Mouse (Mus musculus) myocyte (in vitro differentiated cells): ENCODE measurements around the gene Olfr716. TPM values are rescaled to one million over a fixed set of nuclear protein-coding genes. Genes with fewer than 3 reads are reported as not detected.
"Not testable (repeated sequence)": the region's sequence is repeated elsewhere in the genome, so short reads cannot be mapped to it uniquely, and the experiment has no call there.

Source experiments
- H3K27me3 ChIP-seq: one replicate; pipeline ENCODE4 v1.6.1; 2011; ENCODE audit not compliant: control insufficient read depth, insufficient read depth, insufficient read length
- H3K36me3 ChIP-seq: one replicate; pipeline ENCODE4 v1.6.1; 2011; ENCODE audit not compliant: control insufficient read depth, insufficient read depth
- H3K4me2 ChIP-seq: one replicate; pipeline ENCODE4 v1.6.1; 2011; ENCODE audit warnings: low read depth, control low read depth
- H3K4me3 ChIP-seq: one replicate; pipeline ENCODE4 v1.5.1; 2011; ENCODE audit warnings: mild to moderate bottlenecking, control low read depth, moderate library complexity
- H3K79me2 ChIP-seq: one replicate; pipeline ENCODE4 v1.6.1; 2011; ENCODE audit not compliant: control insufficient read depth, insufficient read depth
- H3ac ChIP-seq: one replicate; pipeline ENCODE4 v1.6.1; 2011; ENCODE audit not compliant: control insufficient read depth, insufficient read length
- CEBPB ChIP-seq: IDR thresholded peaks from 2 replicates; pipeline ENCODE4 v1.6.1; 2011; ENCODE audit warnings: mild to moderate bottlenecking, moderate library complexity; ENCODE audit not compliant: poor library complexity, insufficient read depth, severe bottlenecking
- E2F4 ChIP-seq: IDR thresholded peaks from one replicate; pipeline ENCODE4 v1.6.1; 2011; ENCODE audit warnings: mild to moderate bottlenecking, control low read depth, moderate library complexity; ENCODE audit not compliant: insufficient read depth
- MAX ChIP-seq: IDR thresholded peaks from one replicate; pipeline ENCODE4 v1.6.1; 2011; ENCODE audit warnings: low read depth, mild to moderate bottlenecking, control low read depth
- MYOD1 ChIP-seq, 3 experiments: IDR thresholded peaks; one replicate each; pipeline ENCODE4 v1.6.1; 2011; ENCODE audit warnings: control low read depth in 2 of 3, low read depth in 2 of 3, mild to moderate bottlenecking in 2 of 3, moderate library complexity in 1 of 3; ENCODE audit not compliant: insufficient read length in 2 of 3, control insufficient read depth in 1 of 3
- MYOG ChIP-seq, 3 experiments: IDR thresholded peaks; one replicate each; pipeline ENCODE4 v1.6.1; 2011; ENCODE audit warnings: control low read depth in 2 of 3, low read depth in 2 of 3, mild to moderate bottlenecking in 2 of 3; ENCODE audit not compliant: insufficient read length in 2 of 3, control insufficient read depth in 1 of 3, insufficient read depth in 1 of 3
- POLR2A ChIP-seq: IDR thresholded peaks from one replicate; pipeline ENCODE4 v1.6.1; 2011; ENCODE audit warnings: low read depth, mild to moderate bottlenecking, control low read depth, moderate library complexity; ENCODE audit not compliant: insufficient read length
- POLR2AphosphoS2 ChIP-seq: IDR thresholded peaks from one replicate; pipeline ENCODE4 v1.6.1; 2011; ENCODE audit warnings: low read depth, control low read depth; ENCODE audit not compliant: insufficient read length
- REST ChIP-seq: IDR thresholded peaks from one replicate; pipeline ENCODE4 v1.6.1; 2011; ENCODE audit warnings: mild to moderate bottlenecking, control low read depth, moderate library complexity; ENCODE audit not compliant: insufficient read depth, insufficient read length
- TCF12 ChIP-seq: IDR thresholded peaks from one replicate; pipeline ENCODE4 v1.6.1; 2011; ENCODE audit warnings: mild to moderate bottlenecking, control low read depth; ENCODE audit not compliant: poor library complexity, insufficient read depth, severe bottlenecking
- TCF3 ChIP-seq: IDR thresholded peaks from one replicate; pipeline ENCODE4 v1.6.1; 2011; ENCODE audit warnings: low read depth, control low read depth; ENCODE audit not compliant: insufficient read length
- USF1 ChIP-seq: IDR thresholded peaks from one replicate; pipeline ENCODE4 v1.6.1; 2011; ENCODE audit warnings: low read depth, mild to moderate bottlenecking, control low read depth, moderate library complexity
- polyA plus RNA-seq: library from polyadenylated mRNA; unstranded; fragments of >200 nt; fragmentation: generic; extraction: Trizol; gene quantifications from one replicate; pipeline ENCODE4 v1.2.1, GENCODE M21; 2012; ENCODE audit warnings: missing spikeins

Olfr716 gene
- polyA plus RNA-seq: not detected

- H3K4me2 ChIP-seq, H3K27me3 ChIP-seq, H3K79me2 ChIP-seq, H3K4me3 ChIP-seq, H3ac ChIP-seq, H3K36me3 ChIP-seq: not testable (repeated sequence)
Observed at GRCm38 (mm10) chr7:107138027-107138426, at the start of gene Olfr716. Gene Olfr716, plus strand, starts transcription at chr7:107138327.

- H3K79me2 ChIP-seq: no peaks in the 10 kb centered on the region
- no peak within 1 kb of the TSS for H3K4me3 ChIP-seq
- no peaks in the 10 kb centered on the region for H3K27me3 ChIP-seq
- H3K36me3 ChIP-seq: no peaks in the 10 kb centered on the region
- TF ChIP-seq MYOD1 (IDR thresholded peaks at IDR 0.05; ENCODE audit: control insufficient read depth in 1 of 3, insufficient read length in 2 of 3, low read depth in 2 of 3) (no peak), REST (no peak), E2F4 (no peak), MYOG (IDR thresholded peaks at IDR 0.05; ENCODE audit: control insufficient read depth in 1 of 3, insufficient read depth in 1 of 3, insufficient read length in 2 of 3, low read depth in 2 of 3) (no peak), POLR2A (no peak), CEBPB (no peak), TCF3 (no peak), POLR2AphosphoS2 (no peak), MAX (no peak)
- no peak within 1 kb of the TSS for H3K4me2 ChIP-seq
- H3ac ChIP-seq: no peak within 1 kb of the TSS
Observed at GRCm38 (mm10) chr7:107092920-107093319, 45.2 kb upstream of the Olfr716 start, which contains the start of gene Olfr17. Gene Olfr17, plus strand, starts transcription at chr7:107093220.

GRCm38 (mm10) chr7:107110269-107110668, 27.9 kb upstream of the Olfr716 start, which contains the start of gene Olfr715b:
Gene Olfr715b, minus strand, starts transcription at chr7:107110369.
- not testable (repeated sequence) for H3K4me2 ChIP-seq, H3K27me3 ChIP-seq, H3ac ChIP-seq, H3K79me2 ChIP-seq, H3K36me3 ChIP-seq, H3K4me3 ChIP-seq

- H3K36me3 ChIP-seq: not testable (repeated sequence)
Observed at GRCm38 (mm10) chr7:107130983-107131382, 7.1 kb upstream of the Olfr716 start, which contains the start of gene Olfr715. Gene Olfr715, minus strand, starts transcription at chr7:107131083.

GRCm38 (mm10) chr7:107166690-107167089, 28.6 kb downstream of the Olfr716 start, which contains the start of gene Nlrp14:
Gene Nlrp14, plus strand, starts transcription at chr7:107166990.
- Histone ChIP-seq H3ac (no peak within 1 kb of the TSS), H3K36me3 (no peaks in the 10 kb centered on the region), H3K79me2 (no peaks in the 10 kb centered on the region), H3K4me3 (no peak within 1 kb of the TSS), H3K27me3 (no peaks in the 10 kb centered on the region), H3K4me2 (no peak within 1 kb of the TSS)
- no peak for TF ChIP-seq TCF3
- no peak for TF ChIP-seq REST
- no peak for TF ChIP-seq USF1
- TF ChIP-seq MAX: no peak
- TF ChIP-seq TCF12: no peak

More at GRCm38 (mm10) chr7:107130983-107131382, 7.1 kb upstream of the Olfr716 start, which contains the start of gene Olfr715:
- H3K27me3 ChIP-seq, H3K4me3 ChIP-seq, H3K79me2 ChIP-seq, H3ac ChIP-seq, H3K4me2 ChIP-seq: not testable (repeated sequence)

- H3ac ChIP-seq: no peak overlapping the region
- no peaks in the 10 kb centered on the region for H3K36me3 ChIP-seq
- no peak overlapping the region for H3K4me3 ChIP-seq
- TF ChIP-seq USF1: no peak
- TF ChIP-seq TCF12: no peak
- TF ChIP-seq MYOD1 (IDR thresholded peaks at IDR 0.05; ENCODE audit: control insufficient read depth in 1 of 3, insufficient read length in 2 of 3, low read depth in 2 of 3): no peak
- TF ChIP-seq POLR2A: no peak
- TF ChIP-seq REST: no peak
- no peak for TF ChIP-seq CEBPB
- TF ChIP-seq MYOG (IDR thresholded peaks at IDR 0.05; ENCODE audit: control insufficient read depth in 1 of 3, insufficient read depth in 1 of 3, insufficient read length in 2 of 3, low read depth in 2 of 3): no peak
- no peak for TF ChIP-seq POLR2AphosphoS2
- no peak for TF ChIP-seq MAX
- H3K27me3 ChIP-seq: no peaks in the 10 kb centered on the region
- no peak overlapping the region for H3K4me2 ChIP-seq
- no peaks in the 10 kb centered on the region for H3K79me2 ChIP-seq
Observed at GRCm38 (mm10) chr7:107180406-107180805, 42.3 kb downstream of the Olfr716 start.

Other genes starting within 250 kb of the Olfr716 start
- not detected for gene Olfr707, start 237.1 kb upstream of the Olfr716 start, polyA plus RNA-seq
- not detected for gene Olfr1532-ps1, start 230.3 kb upstream of the Olfr716 start, polyA plus RNA-seq
- gene Olfr709-ps1, start 206.1 kb upstream of the Olfr716 start, polyA plus RNA-seq: not detected
- not detected for gene Olfr710, start 190.0 kb upstream of the Olfr716 start, polyA plus RNA-seq
- not detected for gene Olfr6, start 174.4 kb upstream of the Olfr716 start, polyA plus RNA-seq
- not detected for gene Olfr711, start 162.9 kb upstream of the Olfr716 start, polyA plus RNA-seq
- not detected for gene Olfr2, start 132.3 kb upstream of the Olfr716 start, polyA plus RNA-seq
- not detected for gene Olfr713, start 107.2 kb upstream of the Olfr716 start, polyA plus RNA-seq
- not detected for gene Olfr714, start 67.3 kb upstream of the Olfr716 start, polyA plus RNA-seq
- not detected for gene Olfr17, start 45.1 kb upstream of the Olfr716 start, polyA plus RNA-seq
- gene Olfr715b, start 28.0 kb upstream of the Olfr716 start, polyA plus RNA-seq: not detected
- gene Olfr715, start 7.2 kb upstream of the Olfr716 start, polyA plus RNA-seq: not detected
- gene Nlrp14, start 28.7 kb downstream of the Olfr716 start, polyA plus RNA-seq: not detected
- not detected for gene Rbmxl2, start 71.1 kb downstream of the Olfr716 start, polyA plus RNA-seq
- not detected for gene Syt9, start 232.4 kb downstream of the Olfr716 start, polyA plus RNA-seq